Comparison of ENCODE assay signal across 8 mouse cellular contexts in genomic region chr6:119108466-119109394, GRCm38 (mm10).
DNase-seq lines count a peak whose midpoint lies in the region; ATAC-seq and TF ChIP-seq lines count a peak whose summit lies in the region.

No protein-coding gene starts in this region.

- no peak for TF ChIP-seq POLR2A in ES-Bruce4 (IDR thresholded peaks at IDR 0.05; ENCODE audit: insufficient read depth, low read length)
- no peak for TF ChIP-seq POLR2A in liver, adult 2 months (IDR thresholded peaks at IDR 0.05; ENCODE audit: extremely low read depth, insufficient read depth, low read length)

- H3K36me3 ChIP-seq in ES-Bruce4 (ENCODE audit: control insufficient read depth, insufficient read depth, low read length, poor library complexity, severe bottlenecking) = no peaks in the 10 kb centered on the region
- H3K36me3 ChIP-seq in forebrain, embryonic 12.5 days (replicated peaks) = no peaks in the 10 kb centered on the region
- no peaks in the 10 kb centered on the region for H3K36me3 ChIP-seq in heart, embryonic 15.5 days
- no peaks in the 10 kb centered on the region for H3K36me3 ChIP-seq in kidney, embryonic 16.5 days (ENCODE audit: insufficient read depth, low read length)
- no peaks in the 10 kb centered on the region for H3K36me3 ChIP-seq in liver, adult 2 months (ENCODE audit: control insufficient read depth, insufficient read depth, low read length)
- H3K36me3 ChIP-seq in midbrain, postnatal 0 days (ENCODE audit: insufficient read depth, low read length) = no peaks in the 10 kb centered on the region

- H3K9ac ChIP-seq in ES-Bruce4 (ENCODE audit: low read depth, poor library complexity, severe bottlenecking) = peak overlapping the region; percentile 70
- H3K9ac ChIP-seq in forebrain, embryonic 12.5 days = peak overlapping the region; percentile 70
- H3K9ac ChIP-seq in heart, embryonic 15.5 days = peak overlapping the region; percentile 70
- H3K9ac ChIP-seq in kidney, embryonic 16.5 days (replicated peaks; ENCODE audit: low read length) = peak overlapping the region; percentile 73
- H3K9ac ChIP-seq in liver, adult 2 months (ENCODE audit: low read depth, low read length) = no peak overlapping the region; the same call in 1 of the 2 replicates
- peak overlapping the region; percentile 89 for H3K9ac ChIP-seq in midbrain, postnatal 0 days (replicated peaks; ENCODE audit: low read length, poor library complexity, severe bottlenecking)

- peak; percentile 54 for TF ChIP-seq CTCF in ES-Bruce4 (IDR thresholded peaks at IDR 0.05; ENCODE audit: low read depth, low read length)
- peak; percentile 21; the same call in 1 of the 2 replicates for TF ChIP-seq CTCF in liver, adult 2 months (IDR thresholded peaks at IDR 0.05; ENCODE audit: low read depth, low read length)
- TF ChIP-seq CTCF in midbrain, postnatal 0 days (IDR thresholded peaks at IDR 0.05) = peak; percentile 86

- no peaks in the 10 kb centered on the region for H3K4me1 ChIP-seq in ES-Bruce4 (ENCODE audit: control insufficient read depth, insufficient read depth, low read length)
- H3K4me1 ChIP-seq in brown adipose tissue, adult 24 weeks (ENCODE audit: control insufficient read depth, insufficient read depth, insufficient read length, low read length) = no peaks in the 10 kb centered on the region
- peaks cover 21% of the 10 kb centered on the region for H3K4me1 ChIP-seq in forebrain, embryonic 12.5 days
- H3K4me1 ChIP-seq in heart, embryonic 15.5 days (replicated peaks) = peaks cover 65% of the 10 kb centered on the region
- H3K4me1 ChIP-seq in kidney, embryonic 16.5 days (ENCODE audit: insufficient read depth, low read length) = peaks cover 11% of the 10 kb centered on the region
- H3K4me1 ChIP-seq in liver, adult 2 months (ENCODE audit: control insufficient read depth, insufficient read depth, low read length) = peaks cover 3% of the 10 kb centered on the region; the same call in 1 of the 2 replicates
- peaks cover 16% of the 10 kb centered on the region; the same call in 1 of the 2 replicates for H3K4me1 ChIP-seq in midbrain, postnatal 0 days (ENCODE audit: insufficient read depth, low read length)

- DNase-seq in liver, adult 2 months (ENCODE audit: extremely low read depth, low read depth, low spot score) = peak; percentile 9
- peak; percentile 90 for DNase-seq in midbrain, postnatal 0 days (ENCODE audit: low spot score)
- DNase-seq in telencephalon, adult 2 months (ENCODE audit: low read depth, low spot score) = peak; percentile 68

- H3K27me3 ChIP-seq in ES-Bruce4 (ENCODE audit: control insufficient read depth, insufficient read depth, low read length, poor library complexity, severe bottlenecking) = peaks cover 22% of the 10 kb centered on the region
- peaks cover 60% of the 10 kb centered on the region for H3K27me3 ChIP-seq in forebrain, embryonic 12.5 days
- peaks cover 7% of the 10 kb centered on the region for H3K27me3 ChIP-seq in heart, embryonic 15.5 days
- H3K27me3 ChIP-seq in kidney, embryonic 16.5 days (ENCODE audit: insufficient read depth, low read length) = peaks cover 50% of the 10 kb centered on the region
- peaks cover 11% of the 10 kb centered on the region for H3K27me3 ChIP-seq in liver, adult 2 months (ENCODE audit: control insufficient read depth, insufficient read depth, low read length)
- H3K27me3 ChIP-seq in midbrain, postnatal 0 days (ENCODE audit: insufficient read depth, low read length) = no peaks in the 10 kb centered on the region

- TF ChIP-seq EP300 in ES-Bruce4 (IDR thresholded peaks at IDR 0.05; ENCODE audit: insufficient read depth, low read depth, low read length) = no peak

- peak; percentile 85 for ATAC-seq in forebrain, embryonic 12.5 days (ENCODE audit: low FRiP score)
- ATAC-seq in heart, embryonic 15.5 days (replicated peaks; ENCODE audit: insufficient number of reproducible peaks, insufficient read depth, low FRiP score, low read depth) = peak; percentile 71
- peak; percentile 85 for ATAC-seq in kidney, embryonic 16.5 days (ENCODE audit: low FRiP score, low TSS enrichment)
- ATAC-seq in midbrain, postnatal 0 days (ENCODE audit: low FRiP score) = peak; percentile 82

- H3K4me2 ChIP-seq in forebrain, embryonic 12.5 days = peak overlapping the region; percentile 97
- H3K4me2 ChIP-seq in heart, embryonic 15.5 days = peak overlapping the region; percentile 98
- H3K4me2 ChIP-seq in kidney, embryonic 16.5 days (replicated peaks; ENCODE audit: low read depth, low read length) = peak overlapping the region; percentile 99
- H3K4me2 ChIP-seq in midbrain, postnatal 0 days (ENCODE audit: low read depth, low read length, poor library complexity, severe bottlenecking) = peak overlapping the region; percentile 54

- H3K9me3 ChIP-seq in ES-Bruce4 (replicated peaks; ENCODE audit: control insufficient read depth, insufficient read depth, low read length, poor library complexity, severe bottlenecking) = no peaks in the 10 kb centered on the region
- H3K9me3 ChIP-seq in forebrain, embryonic 12.5 days = no peaks in the 10 kb centered on the region
- H3K9me3 ChIP-seq in heart, embryonic 15.5 days (replicated peaks) = no peaks in the 10 kb centered on the region
- H3K9me3 ChIP-seq in kidney, embryonic 16.5 days (ENCODE audit: low read length) = no peaks in the 10 kb centered on the region
- no peaks in the 10 kb centered on the region for H3K9me3 ChIP-seq in midbrain, postnatal 0 days (ENCODE audit: low read length)

- peak overlapping the region; percentile 44 for H3K4me3 ChIP-seq in ES-Bruce4 (ENCODE audit: low read depth, low read length)
- peak overlapping the region; percentile 66 for H3K4me3 ChIP-seq in brown adipose tissue, adult 24 weeks (ENCODE audit: insufficient read depth, low read depth, low read length)
- H3K4me3 ChIP-seq in forebrain, embryonic 12.5 days (replicated peaks) = peak overlapping the region; percentile 70
- peak overlapping the region; percentile 63 for H3K4me3 ChIP-seq in heart, embryonic 15.5 days
- H3K4me3 ChIP-seq in kidney, embryonic 16.5 days (ENCODE audit: low read length) = peak overlapping the region; percentile 64
- peak overlapping the region; percentile 37; the same call in 1 of the 2 replicates for H3K4me3 ChIP-seq in liver, adult 2 months (ENCODE audit: insufficient read depth, low read depth, low read length)
- H3K4me3 ChIP-seq in midbrain, postnatal 0 days (ENCODE audit: low read depth, low read length) = peak overlapping the region; percentile 54

- no peaks in the 10 kb centered on the region for H3K79me2 ChIP-seq in liver, adult 2 months (ENCODE audit: control insufficient read depth, insufficient read depth, low read length)

- WGBS in forebrain, embryonic 12.5 days = under 1% methylated on average over 72 of the region's 93 CpGs
- 2% methylated on average over 45 of the region's 93 CpGs for WGBS in heart, embryonic 15.5 days
- WGBS in kidney, embryonic 16.5 days = 0% methylated on average over 55 of the region's 93 CpGs
- 2% methylated on average over 48 of the region's 93 CpGs for WGBS in liver, adult 2 months
- under 1% methylated on average over 35 of the region's 93 CpGs for WGBS in midbrain, postnatal 0 days

- H3K27ac ChIP-seq in ES-Bruce4 (ENCODE audit: insufficient read depth, low read length) = no peak overlapping the region
- no peak overlapping the region for H3K27ac ChIP-seq in brown adipose tissue, adult 24 weeks (replicated peaks; ENCODE audit: low read depth, low read length)
- H3K27ac ChIP-seq in forebrain, embryonic 12.5 days = peak overlapping the region; percentile 80
- H3K27ac ChIP-seq in heart, embryonic 15.5 days = peak overlapping the region; percentile 60
- H3K27ac ChIP-seq in kidney, embryonic 16.5 days (ENCODE audit: low read length) = peak overlapping the region; percentile 32; the same call in 1 of the 2 replicates
- no peak overlapping the region for H3K27ac ChIP-seq in liver, adult 2 months (replicated peaks; ENCODE audit: insufficient read depth, low read depth, low read length)
- H3K27ac ChIP-seq in midbrain, postnatal 0 days (ENCODE audit: low read depth, low read length) = peak overlapping the region; percentile 86

Comparison
In these comparisons a context has a peak if more than half of its experiments do, and no peak if none do; other contexts are left out.
1. H3K27ac ChIP-seq: peak in forebrain, embryonic 12.5 days (single experiment), heart, embryonic 15.5 days (single experiment), kidney, embryonic 16.5 days (single experiment) and midbrain, postnatal 0 days (single experiment); none in ES-Bruce4 (single experiment), brown adipose tissue, adult 24 weeks (single experiment) and liver, adult 2 months (single experiment).
2. CTCF ChIP-seq: peak in every context shown above with its lines; median percentile 86 in midbrain, postnatal 0 days; 54 in ES-Bruce4; 21 in liver, adult 2 months.
3. DNase-seq: peak in every context shown above with its lines; median percentile 90 in midbrain, postnatal 0 days; 68 in telencephalon, adult 2 months; 9 in liver, adult 2 months.
4. Peak in every context shown above with its lines, with median percentiles within 50 percentile points of each other: H3K4me3 ChIP-seq, ATAC-seq and H3K4me2 ChIP-seq.